In the genomic region with DNA sequence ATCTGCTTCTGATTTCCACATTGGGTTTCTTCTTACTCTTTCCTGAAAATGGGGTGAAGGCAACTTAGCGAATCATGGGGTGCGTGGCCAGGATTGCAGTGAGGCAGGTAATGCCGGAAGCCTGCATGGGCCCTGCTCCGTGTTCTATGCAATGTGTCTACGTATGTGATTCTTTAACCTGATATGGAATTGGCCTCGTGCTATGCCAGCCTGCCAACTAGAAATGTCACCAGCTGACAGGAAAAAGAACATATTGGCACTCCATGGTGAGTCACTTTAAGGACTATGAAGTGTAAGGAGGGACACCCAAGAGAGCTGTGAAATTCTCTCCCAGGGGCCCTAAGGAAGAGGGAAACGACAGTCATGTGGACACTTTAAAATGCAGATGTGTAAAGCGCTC, we compare ENCODE assay signal across 17 mouse cellular contexts. TPM values are rescaled to one million over a fixed set of nuclear protein-coding genes. Genes with fewer than 3 reads are reported as not detected.
"Had no signal": no experiment of that assay in that cellular context is flagged by ENCODE, and none has a peak within 500 bp of the region (broad histone marks: within the 10 kb centered on the region; RNA-seq: fewer than 3 reads in every experiment).

No protein-coding gene starts in this region.

- H3K36me3 ChIP-seq: intestine, embryonic 15.5 days; liver, embryonic 15.5 days; midbrain, embryonic 10.5 days; neural tube, embryonic 15.5 days; stomach, embryonic 15.5 days had no signal

- DNase-seq: kidney, adult 18-20 months; kidney, postnatal 10 days; kidney, postnatal 4 days; lung, adult 2 months; lung, postnatal 4 days; midbrain, embryonic 14.5 days; right cerebral cortex, adult 18-20 months; thymus, postnatal 4 days had no signal

- H3K9me3 ChIP-seq: intestine, embryonic 15.5 days; liver, embryonic 15.5 days; midbrain, embryonic 10.5 days; neural tube, embryonic 15.5 days; stomach, embryonic 15.5 days had no signal

- H3K9ac ChIP-seq: intestine, embryonic 15.5 days; liver, embryonic 15.5 days; neural tube, embryonic 15.5 days; stomach, embryonic 15.5 days had no signal

- H3K27me3 ChIP-seq: intestine, embryonic 15.5 days; liver, embryonic 15.5 days; neural tube, embryonic 15.5 days; stomach, embryonic 15.5 days had no signal

- H3K27ac ChIP-seq: intestine, embryonic 15.5 days; liver, embryonic 15.5 days; midbrain, embryonic 10.5 days; neural tube, embryonic 15.5 days; stomach, embryonic 15.5 days had no signal

- ATAC-seq: intestine, embryonic 15.5 days; lung, postnatal 0 days had no signal

- H3K4me3 ChIP-seq: intestine, embryonic 15.5 days; liver, embryonic 15.5 days; midbrain, embryonic 10.5 days; myocyte; neural tube, embryonic 15.5 days; stomach, embryonic 15.5 days had no signal

- H3K4me2 ChIP-seq: intestine, embryonic 15.5 days; liver, embryonic 11.5 days; liver, embryonic 15.5 days; neural tube, embryonic 15.5 days; stomach, embryonic 15.5 days had no signal

- H3K4me1 ChIP-seq: intestine, embryonic 15.5 days; liver, embryonic 15.5 days; midbrain, embryonic 10.5 days; neural tube, embryonic 15.5 days; stomach, embryonic 15.5 days had no signal

RNA-seq across cellular contexts. Expression of a gene that starts 22.2 kb away (rescaled TPM):
- total RNA-seq: megakaryocyte, adult 5-6 weeks had no signal
- polyA plus RNA-seq: myocyte had no signal
